Mouse (Mus musculus): ENCODE data around the gene Zyx. TPM values are rescaled to one million over a fixed set of nuclear protein-coding genes. Genes with fewer than 3 reads are reported as not detected.

The Zyx gene
- total RNA-seq, 2 experiments from 2014 or later: 49.4 to 60.8 TPM

DNA sequence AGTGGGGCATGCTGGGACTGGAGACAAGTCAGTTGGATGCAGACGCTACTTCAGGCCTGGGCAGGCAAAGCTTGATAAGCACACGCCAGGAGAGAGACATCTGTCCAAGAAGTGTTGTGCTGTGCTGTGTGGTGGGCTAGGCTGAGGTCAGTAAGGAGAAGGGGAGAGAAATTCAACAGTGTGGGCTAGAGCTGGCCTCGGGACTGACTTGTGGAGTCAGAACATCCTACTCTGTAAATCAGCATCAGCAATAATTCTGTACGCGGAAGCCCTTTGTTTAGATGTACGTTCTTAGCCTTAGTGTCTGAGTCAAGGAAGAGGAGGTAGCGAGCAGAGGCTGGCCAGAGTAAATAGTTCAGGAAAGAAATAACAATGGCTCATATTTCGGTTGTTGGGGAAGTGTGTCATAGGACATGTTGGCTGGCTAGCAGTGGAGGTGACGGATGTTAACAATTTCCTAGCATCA, 32.5 kb downstream of the Zyx start:
- intact Hi-C loops (cut with DNase I): loop anchor here (10.0 kb wide), 1 partner anchor 203 kb away; no protein-coding TSS in a partner anchor
- no peak for DNase-seq (ENCODE audit: low spot score in 2 of 2)

DNA sequence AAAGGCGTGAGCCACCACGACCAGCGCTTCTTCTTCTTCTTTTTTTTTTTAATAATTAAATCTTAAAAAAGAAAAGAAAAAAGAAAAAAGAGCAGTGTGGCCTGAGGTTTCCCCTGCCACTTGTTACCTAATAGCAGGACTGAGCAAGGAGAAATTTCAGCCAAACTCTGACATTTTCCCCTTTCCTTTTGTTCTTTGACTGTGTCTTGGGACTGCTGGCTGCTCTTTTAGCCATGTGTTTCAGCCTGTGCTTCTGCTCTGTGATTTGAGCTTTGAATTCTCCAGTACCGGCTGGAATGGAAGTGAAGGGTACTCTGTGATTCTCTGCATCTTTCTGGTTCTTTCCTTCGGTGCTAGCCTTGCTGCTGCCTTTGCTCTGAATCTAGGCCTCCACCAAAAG, 33.9 kb downstream of the Zyx start:
- no peak for DNase-seq (ENCODE audit: low spot score in 2 of 2)
- intact Hi-C loops (cut with DNase I): loop anchor here (10.0 kb wide), 1 partner anchor 201 kb away; no protein-coding TSS in a partner anchor

DNA sequence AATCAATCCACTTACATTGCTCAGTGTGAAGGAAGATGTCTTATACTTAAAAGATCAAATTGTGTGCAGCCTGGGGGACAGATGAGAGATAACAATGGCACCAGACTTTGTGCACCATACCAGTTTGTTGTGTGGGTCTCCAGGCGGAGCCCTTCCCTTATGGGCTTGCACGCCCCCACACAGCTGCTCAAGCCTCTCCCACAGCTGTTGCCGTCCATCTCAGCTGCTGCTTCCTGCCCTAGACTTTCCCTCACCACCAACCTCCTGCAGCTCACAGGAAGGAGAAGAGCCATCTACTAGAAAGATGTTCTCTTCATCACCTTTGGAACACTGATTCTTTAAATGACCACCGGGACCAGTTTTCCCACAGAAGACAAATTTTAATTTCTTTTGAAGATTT, 36.2 kb downstream of the Zyx start:
- intact Hi-C loops (cut with DNase I): loop anchor here (10.0 kb wide), 1 partner anchor 199 kb away; no protein-coding TSS in a partner anchor
- DNase-seq (ENCODE audit: low spot score in 2 of 2): peak in 1 of 2 experiments; percentile 43

DNA sequence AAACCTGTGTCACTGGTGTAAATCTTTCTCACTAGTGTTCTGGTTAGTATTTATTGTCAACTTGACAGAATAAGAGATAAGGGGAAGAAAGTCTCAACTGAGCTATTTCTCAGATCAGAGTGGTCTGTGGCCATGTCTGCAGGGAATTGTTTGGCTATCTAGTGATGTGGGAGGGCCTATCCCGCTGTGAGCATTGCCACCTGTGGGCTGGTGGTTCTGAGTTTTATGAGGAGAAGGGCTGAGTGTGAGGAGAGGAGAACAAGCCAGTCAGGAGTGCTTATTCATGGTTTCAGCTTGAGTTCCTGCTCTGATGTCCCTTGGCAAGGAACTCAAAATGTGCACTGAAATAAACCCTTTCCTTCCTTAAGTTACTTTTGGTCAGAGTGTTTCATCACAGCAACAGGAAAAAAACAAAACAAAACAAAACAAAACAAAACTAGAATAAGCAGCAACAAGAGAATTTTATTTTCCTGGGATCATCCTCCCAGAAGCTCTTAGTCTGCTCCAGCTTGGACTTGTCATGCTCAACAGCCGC, 42.4 kb downstream of the Zyx start:
- intact Hi-C loops (cut with DNase I): no loop called here
- no peak for DNase-seq (ENCODE audit: low spot score in 2 of 2)

DNA sequence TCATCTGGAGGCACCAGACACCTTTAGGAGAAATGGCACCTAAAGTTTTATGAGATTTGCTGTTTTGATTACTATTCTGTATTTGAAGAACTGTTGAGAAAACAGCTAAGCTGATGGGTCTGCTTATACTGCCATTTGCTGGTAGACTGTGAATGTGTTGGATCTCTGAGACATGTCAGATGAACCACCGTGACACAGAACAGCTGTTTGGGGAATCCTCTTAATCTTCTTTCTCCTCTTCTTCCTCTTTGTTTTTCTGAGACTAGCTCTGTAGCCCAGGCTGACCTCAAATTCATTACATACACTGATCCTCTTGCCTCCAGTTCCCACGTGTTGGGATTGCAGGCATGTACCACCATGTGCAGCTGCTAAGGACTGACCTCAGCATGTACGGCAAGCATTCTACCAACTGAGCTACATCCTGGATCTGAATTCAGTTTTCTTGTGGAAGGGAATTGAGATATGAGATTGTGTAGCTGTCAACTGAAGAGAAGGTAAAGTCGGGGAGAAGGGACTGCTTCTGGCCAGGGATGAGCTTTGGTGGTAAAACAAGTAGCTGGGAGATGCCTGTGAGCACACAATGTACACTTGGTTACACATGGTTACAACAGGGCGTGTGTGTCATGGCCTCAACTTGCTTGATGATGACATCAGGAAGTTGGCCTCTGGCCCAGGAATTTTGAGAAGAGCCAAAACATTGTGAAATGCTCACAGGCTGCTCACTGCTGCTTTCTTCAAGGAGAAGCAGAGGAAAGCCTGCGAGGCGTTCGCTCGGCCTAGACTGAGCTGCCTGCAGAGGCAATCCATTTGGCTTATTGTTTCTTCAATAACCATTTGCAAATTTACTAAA, 46.8 kb downstream of the Zyx start:
- intact Hi-C loops (cut with DNase I): no loop called here
- peak in 1 of 2 experiments; percentile 33 for DNase-seq (ENCODE audit: low spot score in 2 of 2)

DNA sequence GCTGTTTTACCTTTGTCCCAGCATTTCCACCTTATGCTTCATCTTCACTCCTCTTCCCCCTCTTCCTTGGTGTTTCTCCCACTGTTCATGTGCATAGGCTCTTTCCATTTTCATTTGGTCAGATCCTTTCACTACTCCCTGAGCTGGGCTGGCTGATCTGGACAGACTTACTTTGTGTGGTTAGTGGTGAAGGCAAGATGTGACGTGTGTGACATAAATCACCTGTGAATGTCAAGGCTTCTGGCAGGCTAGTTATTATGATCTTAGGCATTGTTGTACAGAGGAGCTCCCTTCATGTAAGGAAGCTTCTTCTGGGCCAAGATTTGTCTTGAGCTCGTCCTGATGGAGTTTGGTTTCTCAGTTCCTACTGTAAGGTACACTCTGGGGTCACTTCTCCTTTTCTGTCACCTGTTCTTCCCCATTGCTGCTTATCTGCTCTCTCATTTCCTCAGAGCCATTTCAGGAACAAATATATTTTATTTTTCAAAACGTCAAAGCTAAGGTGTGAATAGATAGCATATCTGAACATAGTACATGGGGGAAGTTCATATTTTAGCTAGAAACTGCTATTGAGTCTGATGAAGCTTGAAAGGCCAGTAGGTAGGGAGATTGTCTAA, 47.7 kb downstream of the Zyx start:
- DNase-seq (ENCODE audit: low spot score in 2 of 2): no peak
- intact Hi-C loops (cut with DNase I): no loop called here

DNA sequence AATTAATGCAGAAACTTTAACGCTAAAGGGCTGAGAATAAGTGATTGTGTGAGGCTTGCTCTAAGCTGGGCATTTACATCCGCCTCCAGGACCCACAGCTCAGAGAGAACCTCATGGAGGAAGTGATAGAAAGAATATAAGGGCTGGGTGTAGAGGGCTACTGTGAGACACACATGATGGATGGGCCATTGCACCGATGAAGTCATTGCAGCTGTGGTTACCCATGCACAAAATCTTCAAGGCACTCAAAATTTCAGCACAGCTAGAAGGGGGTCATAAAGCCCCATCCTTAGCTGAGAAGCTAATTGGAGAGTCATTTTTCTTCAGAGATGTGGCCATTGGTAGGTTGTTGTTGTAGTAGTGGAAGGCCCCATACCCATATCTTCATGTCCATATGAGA, 48.9 kb downstream of the Zyx start:
- DNase-seq (ENCODE audit: low spot score in 2 of 2): no peak
- intact Hi-C loops (cut with DNase I): no loop called here

DNA sequence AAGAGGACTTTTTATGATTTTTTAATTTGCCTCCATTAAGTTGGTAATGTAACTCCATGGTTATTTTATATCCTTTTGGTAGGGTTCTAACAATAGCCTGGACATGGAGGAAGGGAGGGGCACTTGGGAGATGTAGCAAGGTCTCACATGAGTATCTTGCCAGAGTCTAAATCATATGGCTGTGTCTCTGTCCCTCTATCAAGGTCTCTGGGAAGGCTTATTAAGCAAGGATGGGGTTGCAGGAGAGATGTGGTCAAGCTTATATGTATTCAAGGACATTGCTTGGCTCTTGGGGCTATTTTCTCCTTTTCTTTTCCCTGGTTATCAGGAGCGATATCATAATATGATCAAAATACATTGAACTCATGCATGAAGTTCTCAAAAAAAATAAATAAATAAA, 49.6 kb downstream of the Zyx start:
- DNase-seq (ENCODE audit: low spot score in 2 of 2): no peak
- intact Hi-C loops (cut with DNase I): no loop called here

DNA sequence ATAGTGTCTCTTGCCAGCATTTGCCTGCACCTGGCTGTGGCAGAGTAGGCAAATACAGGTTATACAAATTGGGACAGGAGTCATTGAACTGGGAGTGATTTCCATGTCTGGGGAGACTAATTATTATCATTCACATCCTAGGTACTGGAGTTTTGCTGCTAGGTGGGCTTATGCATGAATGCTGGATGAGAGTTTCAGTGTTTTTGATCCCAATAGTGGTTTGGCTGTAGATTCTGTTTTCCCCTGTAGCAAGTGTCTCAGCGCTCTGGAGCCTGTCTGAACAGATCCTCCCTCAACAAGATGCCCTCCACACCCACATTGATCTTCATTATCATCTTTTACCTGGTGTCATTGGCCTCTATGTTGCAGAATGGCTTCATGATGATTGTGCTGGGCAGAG, 50.5 kb downstream of the Zyx start, which contains the start of gene Tas2r143:
TSS of gene Tas2r143 (plus strand) at position 301 of the 400 bp plus-strand sequence.
- intact Hi-C loops (cut with DNase I): no loop called here
- DNase-seq (ENCODE audit: low spot score in 2 of 2): no peak

DNA sequence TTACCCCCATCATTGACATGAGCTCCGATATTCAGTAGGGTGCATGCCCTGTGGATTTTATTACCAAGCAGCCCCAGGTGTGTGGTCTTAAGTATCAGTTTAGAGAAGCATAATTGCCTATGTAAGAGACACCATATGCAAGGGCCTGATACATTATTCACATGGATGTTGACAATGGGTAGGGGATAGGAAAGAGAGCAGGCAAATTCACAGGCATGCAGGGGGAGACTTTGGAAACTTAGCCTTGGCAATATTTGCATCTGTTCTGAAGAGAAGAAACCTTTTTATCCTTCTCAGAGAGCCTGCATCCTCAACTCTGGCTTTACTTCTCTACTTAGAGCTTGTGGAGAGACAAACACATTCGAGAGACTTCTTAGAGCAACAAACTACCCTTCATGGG, 55.7 kb downstream of the Zyx start, which contains the start of gene Tas2r135:
TSS of gene Tas2r135 (plus strand) at position 301 of the 400 bp plus-strand sequence.
- intact Hi-C loops (cut with DNase I): no loop called here
- DNase-seq (ENCODE audit: low spot score in 2 of 2): no peak

Other genes starting within 250 kb of the Zyx start
- gene Tas2r139, start 208.7 kb upstream of the Zyx start, total RNA-seq (2021): not detected
- gene Tas2r144, start 134.3 kb upstream of the Zyx start, total RNA-seq (2021): not detected
- gene Gstk1, start 103.7 kb upstream of the Zyx start, total RNA-seq (2021): 10 to 100 TPM; 11.3 to 11.6 TPM
- not detected for gene Tmem139, start 87.7 kb upstream of the Zyx start, total RNA-seq (2021)
- gene Casp2, start 84.6 kb upstream of the Zyx start, total RNA-seq (2021): 10 to 100 TPM; 19.3 to 30.2 TPM
- 1 to 10 TPM; 2.4 to 6.2 TPM for gene Clcn1, start 62.9 kb upstream of the Zyx start, total RNA-seq (2021)
- 100 to 1,000 TPM; 112 to 133 TPM for gene Fam131b, start 25.0 kb upstream of the Zyx start, total RNA-seq (2021)
- gene Epha1, start 23.6 kb downstream of the Zyx start, total RNA-seq (2021): under 1 TPM; 0.18 to 0.30 TPM
- under 1 TPM in 1 of 2 experiments, not detected in 1; 0.48 TPM for gene Tas2r143, start 50.6 kb downstream of the Zyx start, total RNA-seq (2021)
- gene Tas2r135, start 55.8 kb downstream of the Zyx start, total RNA-seq (2021): not detected
- not detected for gene Tas2r126, start 84.9 kb downstream of the Zyx start, total RNA-seq (2021)
- gene Olfr458, start 115.6 kb downstream of the Zyx start, total RNA-seq (2021): not detected
- gene Olfr457, start 126.7 kb downstream of the Zyx start, total RNA-seq (2021): not detected
- gene Olfr456, start 137.6 kb downstream of the Zyx start, total RNA-seq (2021): not detected
- gene Olfr455, start 198.0 kb downstream of the Zyx start, total RNA-seq (2021): not detected
- not detected for gene Tcaf3, start 248.1 kb downstream of the Zyx start, total RNA-seq (2021)

Measured in left cerebral cortex, postnatal 36 days (tissue).